Mouse (Mus musculus) layer of hippocampus, postnatal 36 days (tissue): Measurements from ENCODE around the gene Mtx1. TPM values are rescaled to one million over a fixed set of nuclear protein-coding genes. Genes with fewer than 3 reads are reported as not detected.

Experiments used
- DNase-seq, 2 experiments: peaks; one replicate each; pipeline ENCODE4 v3.0.0; 2022
- total RNA-seq, 2 experiments: library from RNA; stranded (reverse); gene quantifications; 2 replicates each; pipeline ENCODE4 v1.2.3; 2021

The Mtx1 gene
- total RNA-seq, 2 experiments from 2014 or later = 89.5 to 93.8 TPM

DNA sequence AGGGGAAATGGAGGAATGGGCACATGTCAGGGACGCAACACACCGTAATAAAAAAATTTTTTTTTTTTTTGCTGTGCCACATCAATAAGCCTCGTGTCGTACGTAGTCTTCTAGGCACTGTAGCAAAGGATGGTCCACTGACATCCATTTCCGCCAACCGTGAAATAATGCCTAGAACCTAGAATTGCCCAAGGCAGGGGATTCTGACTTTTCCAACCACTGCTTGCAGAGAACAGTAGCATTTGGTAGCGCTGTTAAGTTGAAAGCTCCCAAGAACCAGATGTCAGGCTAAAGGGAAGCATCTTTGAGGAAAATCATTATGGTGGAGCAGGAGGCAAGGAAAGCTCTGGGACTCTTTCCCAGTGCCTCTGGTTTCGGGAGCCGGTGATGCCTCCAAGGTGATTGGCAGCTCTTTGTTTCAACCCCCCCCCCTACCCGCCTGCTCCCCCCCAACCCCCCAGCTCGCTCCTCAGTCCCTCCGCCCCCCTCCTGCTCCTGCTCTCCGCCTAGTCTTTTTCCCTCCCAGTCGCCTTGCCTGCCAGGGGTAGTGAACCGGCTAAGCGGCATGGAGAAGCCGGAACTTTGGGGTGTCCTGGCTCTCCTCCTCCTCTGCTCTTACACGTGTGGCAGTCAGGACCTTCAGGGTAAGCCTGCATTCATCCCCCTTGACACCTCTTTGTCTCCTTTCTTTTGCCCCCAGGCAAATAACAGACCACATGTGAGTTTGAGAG lies 12.0 kb downstream of the Mtx1 start, which contains the start of gene Thbs3:
Gene Thbs3 (plus strand): TSS at position 500 of the 731 bp plus-strand sequence.
- DNase-seq = no peak

DNA sequence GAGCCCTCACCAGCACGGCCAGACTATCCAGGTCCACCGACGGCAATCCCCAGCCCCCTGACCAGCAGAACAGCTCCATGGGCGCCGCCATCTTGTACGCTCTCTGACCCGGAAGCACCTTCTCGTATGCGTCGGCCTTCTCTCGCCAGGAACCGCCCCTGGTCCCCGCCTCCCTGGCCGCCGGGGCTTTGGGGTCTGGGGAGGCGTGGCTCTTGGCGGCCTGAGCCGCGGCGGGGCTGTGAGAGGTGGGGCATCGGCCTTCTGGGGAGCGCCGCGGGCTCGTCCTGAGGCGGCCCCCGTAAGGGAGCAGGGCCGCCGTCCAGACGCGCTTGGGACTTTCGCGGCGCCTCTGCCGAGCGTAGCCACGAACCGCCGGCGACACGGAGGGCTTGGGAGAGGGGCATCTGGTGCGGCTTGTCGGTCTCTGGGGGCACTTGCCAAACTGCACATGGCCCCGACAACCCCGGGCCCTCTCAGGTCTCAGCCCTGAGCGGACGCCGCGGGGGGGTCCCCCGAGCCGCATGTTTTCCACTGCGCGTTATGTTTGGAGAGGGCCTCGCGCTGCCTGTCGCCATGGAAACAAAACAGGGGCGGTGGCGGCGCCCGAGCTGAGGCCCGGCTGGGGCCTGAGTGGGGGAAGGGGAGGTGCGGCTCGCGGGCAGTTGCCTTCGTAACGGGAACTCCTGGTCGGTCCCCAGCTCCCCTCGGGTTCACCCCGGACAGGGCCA lies 12.9 kb downstream of the Mtx1 start:
- DNase-seq = peak; percentile 91 to 93

GRCm38 (mm10) chr3:89210731-89211130 lies 16.2 kb downstream of the Mtx1 start:
- no peak for DNase-seq

GRCm38 (mm10) chr3:89210162-89210561 lies 16.7 kb downstream of the Mtx1 start:
- no peak for DNase-seq

GRCm38 (mm10) chr3:89209731-89210130 lies 17.2 kb downstream of the Mtx1 start:
- DNase-seq = no peak

GRCm38 (mm10) chr3:89208736-89209135 lies 18.2 kb downstream of the Mtx1 start:
- DNase-seq = no peak

- no peak for DNase-seq
These were observed 18.7 kb downstream of the Mtx1 start for GRCm38 (mm10) chr3:89208075-89208657.

DNA sequence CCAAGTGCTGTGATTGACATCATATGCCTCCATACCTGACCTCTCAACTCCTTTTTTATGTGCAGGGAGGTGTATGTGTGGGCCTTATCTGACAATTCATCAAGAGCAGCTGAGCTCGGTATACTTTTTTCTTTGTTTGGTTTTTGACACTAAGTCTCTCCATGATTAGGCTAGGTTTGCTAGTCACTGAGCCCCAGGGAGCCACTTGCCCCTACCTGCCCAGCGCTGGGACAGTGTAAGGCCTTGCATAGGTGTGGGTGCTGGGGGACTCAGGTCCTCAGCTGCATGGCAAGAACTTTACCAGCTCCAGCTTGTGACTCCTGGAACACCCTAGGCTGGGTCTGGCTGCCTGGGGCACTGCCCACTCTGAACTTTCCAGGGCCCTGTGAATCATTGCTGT lies 20.2 kb downstream of the Mtx1 start:
- no peak for DNase-seq

DNA sequence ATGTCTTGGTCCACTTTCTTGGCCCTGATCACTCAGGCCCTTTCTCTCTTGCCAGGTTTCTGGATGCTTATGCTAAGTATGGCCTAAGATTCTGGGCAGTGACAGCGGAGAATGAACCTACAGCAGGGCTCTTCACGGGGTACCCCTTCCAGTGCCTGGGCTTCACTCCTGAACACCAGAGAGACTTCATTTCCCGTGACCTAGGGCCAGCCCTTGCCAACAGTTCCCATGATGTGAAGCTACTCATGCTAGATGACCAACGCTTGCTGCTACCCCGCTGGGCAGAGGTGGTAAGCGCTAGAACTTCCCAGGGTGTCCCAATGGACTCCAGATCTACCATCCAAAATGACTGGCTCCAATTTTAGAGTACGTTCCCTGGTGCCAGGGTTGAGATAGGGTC lies 20.8 kb downstream of the Mtx1 start:
- no peak for DNase-seq

- DNase-seq = no peak
These were observed 23.8 kb downstream of the Mtx1 start for GRCm38 (mm10) chr3:89203142-89203514.

- DNase-seq = peak; percentile 72 to 78
These were observed 24.4 kb downstream of the Mtx1 start, which contains the start of gene Gba for GRCm38 (mm10) chr3:89202253-89203141. Gene Gba (plus strand): TSS chr3:89202928.

GRCm38 (mm10) chr3:89199839-89200238 lies 27.0 kb downstream of the Mtx1 start:
- no peak for DNase-seq

GRCm38 (mm10) chr3:89195979-89196877 lies 30.7 kb downstream of the Mtx1 start:
- peak; percentile 78 to 79 for DNase-seq

DNA sequence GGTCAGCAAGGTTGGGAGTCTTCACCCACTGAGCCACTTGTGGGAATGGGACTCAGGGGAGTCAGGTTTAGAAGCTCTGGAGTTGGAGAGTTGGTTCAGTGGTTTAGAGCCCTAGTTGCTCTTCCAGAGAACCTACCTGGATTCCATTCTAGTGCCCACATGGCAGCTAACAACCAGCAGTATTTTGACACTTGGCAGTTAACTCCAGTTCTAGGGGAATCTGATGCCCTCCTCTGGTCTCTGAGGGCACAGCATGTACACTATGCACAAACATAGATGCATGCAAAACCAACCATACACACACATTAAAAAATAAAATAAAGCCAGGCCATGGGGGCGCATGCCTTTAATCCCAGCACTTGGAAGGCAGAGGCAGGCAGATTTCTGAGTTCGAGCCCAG lies 33.0 kb downstream of the Mtx1 start:
- DNase-seq = no peak

GRCm38 (mm10) chr3:89193351-89193750 lies 33.5 kb downstream of the Mtx1 start:
- DNase-seq = no peak

DNA sequence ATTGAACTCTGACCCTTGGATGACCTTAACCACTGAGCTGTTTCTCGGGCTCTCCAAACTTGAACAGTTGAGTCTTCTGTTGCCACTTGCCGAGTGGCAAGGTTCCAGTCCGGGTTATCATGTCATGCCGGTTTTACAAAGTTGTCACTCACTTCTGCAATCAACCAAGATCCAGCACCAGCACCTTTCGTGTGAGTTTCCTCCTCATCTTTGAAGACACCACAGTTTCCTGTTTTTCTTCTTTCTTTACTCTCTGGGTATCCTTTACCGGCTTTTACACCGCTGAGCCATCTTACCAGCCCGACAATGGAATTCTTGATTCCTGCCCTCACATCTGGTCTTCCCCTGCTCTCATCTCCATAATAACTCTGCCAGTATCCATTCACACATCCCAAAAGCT lies 36.5 kb downstream of the Mtx1 start:
- no peak for DNase-seq

GRCm38 (mm10) chr3:89188478-89188875 lies 38.4 kb downstream of the Mtx1 start:
- no peak for DNase-seq

GRCm38 (mm10) chr3:89187690-89188477 lies 39.0 kb downstream of the Mtx1 start:
- no peak for DNase-seq

GRCm38 (mm10) chr3:89187197-89187596 lies 39.7 kb downstream of the Mtx1 start:
- no peak for DNase-seq

DNA sequence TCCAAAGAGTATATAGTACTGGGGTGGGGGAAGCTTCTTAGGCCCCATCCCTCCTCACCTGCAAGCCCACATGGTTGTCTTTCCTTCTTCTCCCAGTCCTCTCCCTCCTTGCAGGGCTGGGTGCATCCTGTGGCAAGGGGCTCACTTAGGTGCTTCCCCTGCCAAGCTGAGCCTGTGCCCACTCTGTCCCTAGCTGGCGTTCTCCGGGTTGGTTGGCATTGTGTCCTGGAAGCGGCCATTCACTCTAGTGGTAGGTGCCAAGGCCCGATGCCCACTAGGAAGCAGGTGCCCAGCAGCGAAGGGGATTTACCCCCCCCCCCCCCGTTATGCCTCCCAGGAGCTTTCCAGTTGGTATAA lies 43.0 kb downstream of the Mtx1 start:
- DNase-seq = peak in 1 of 2 experiments; percentile 44
